Mouse (Mus musculus) CH12.LX (cell line): ENCODE measurements around the gene Ube4b. TPM values are rescaled to one million over a fixed set of nuclear protein-coding genes. Genes with fewer than 3 reads are reported as not detected.
A peak's percentile ranks its signal among the peaks of the same experiment; 100 is the strongest.

Source experiments
- DNase-seq: peaks from one replicate; pipeline ENCODE4 v3.0.0-alpha.2; 2013; ENCODE audit errors: extremely low read depth
- H3K27ac ChIP-seq: 2 replicates; pipeline ENCODE4 v1.5.1; 2012; ENCODE audit warnings: low read depth, mild to moderate bottlenecking, control low read depth, moderate library complexity; ENCODE audit not compliant: insufficient read depth
- H3K27me3 ChIP-seq: replicated peaks from 2 replicates; pipeline ENCODE3; 2012; ENCODE audit warnings: inconsistent platforms
- H3K36me3 ChIP-seq, 2 experiments: replicated peaks in 1 of 2; 2 replicates each; pipeline versions ENCODE3 to v1.6.1; 2012; ENCODE audit warnings: inconsistent platforms in 1 of 2, low read length in 1 of 2, mild to moderate bottlenecking in 1 of 2, mixed read lengths in 1 of 2, moderate library complexity in 1 of 2; ENCODE audit not compliant: control insufficient read depth in 1 of 2, insufficient read depth in 1 of 2
- H3K4me1 ChIP-seq, 2 experiments: 2 replicates each; pipeline ENCODE4 v1.6.1; 2012; ENCODE audit warnings: inconsistent platforms in 1 of 2, moderate library complexity in 1 of 2; ENCODE audit not compliant: insufficient read depth in 2 of 2, control insufficient read depth in 1 of 2
- H3K4me2 ChIP-seq: 2 replicates; pipeline ENCODE4 v1.6.1; 2012; ENCODE audit warnings: low read depth, mild to moderate bottlenecking, control low read depth; ENCODE audit not compliant: poor library complexity, insufficient read depth, severe bottlenecking
- H3K4me3 ChIP-seq, 3 experiments: fragments of 150-350 bp in 1 of 3; sonication (generic) in 1 of 3; replicated peaks in 1 of 3; 2 replicates each; pipeline versions ENCODE3 to v1.5.1; 2011 to 2012; ENCODE audit warnings: low read depth in 2 of 3, low read length in 2 of 3, mild to moderate bottlenecking in 2 of 3, moderate library complexity in 2 of 3, control low read depth in 1 of 3, improper control_type of control experiment in 1 of 3, inconsistent platforms in 1 of 3, mixed read lengths in 1 of 3; ENCODE audit not compliant: poor library complexity in 1 of 3
- H3K79me2 ChIP-seq: replicated peaks from 2 replicates; pipeline ENCODE4 v1.6.1; 2012; ENCODE audit warnings: mild to moderate bottlenecking, moderate library complexity; ENCODE audit not compliant: control insufficient read depth, poor library complexity, insufficient read depth, severe bottlenecking; ENCODE audit errors: extremely low read depth
- H3K9ac ChIP-seq: 2 replicates; pipeline ENCODE4 v1.6.1; 2012; ENCODE audit warnings: low read depth, mild to moderate bottlenecking, control low read depth, moderate library complexity; ENCODE audit not compliant: insufficient read depth
- H3K9me3 ChIP-seq: replicated peaks from 2 replicates; pipeline ENCODE3; 2012; ENCODE audit warnings: low read length, inconsistent platforms, mixed read lengths
- CHD1 ChIP-seq: IDR thresholded peaks from 2 replicates; pipeline ENCODE4 v1.6.1; 2012; ENCODE audit warnings: low read depth, low read length, improper control_type of control experiment, inconsistent platforms
- CTCF ChIP-seq, 2 experiments: IDR thresholded peaks in 1 of 2; conservative IDR thresholded peaks in 1 of 2; 2 replicates each; pipeline ENCODE4 v1.5.1; 2011 to 2012; ENCODE audit warnings: low read depth in 2 of 2, low read length in 2 of 2, improper control_type of control experiment in 1 of 2, inconsistent platforms in 1 of 2, mild to moderate bottlenecking in 1 of 2, moderate library complexity in 1 of 2
- ELF1 ChIP-seq: IDR thresholded peaks from 2 replicates; pipeline ENCODE4 v1.6.1; 2014; ENCODE audit warnings: low read depth, mild to moderate bottlenecking, inconsistent platforms, low read length, improper control_type of control experiment
- EP300 ChIP-seq: IDR thresholded peaks from 2 replicates; pipeline ENCODE4 v1.6.1; 2011; ENCODE audit warnings: low read length, improper control_type of control experiment
- ETS1 ChIP-seq: conservative IDR thresholded peaks from 2 replicates; pipeline ENCODE4 v1.6.1; 2012; ENCODE audit warnings: low read depth, mild to moderate bottlenecking, inconsistent platforms, low read length, improper control_type of control experiment, moderate library complexity
- GABPA ChIP-seq: IDR thresholded peaks from 2 replicates; pipeline ENCODE4 v1.6.1; 2012; ENCODE audit warnings: low read depth, low read length, improper control_type of control experiment, inconsistent platforms; ENCODE audit not compliant: insufficient replicate concordance
- HCFC1 ChIP-seq: IDR thresholded peaks from 2 replicates; pipeline ENCODE4 v1.6.1; 2012; ENCODE audit warnings: low read depth, mild to moderate bottlenecking, inconsistent platforms, low read length, improper control_type of control experiment
- IRF4 ChIP-seq: IDR thresholded peaks from 2 replicates; pipeline ENCODE4 v1.6.1; 2014; ENCODE audit warnings: low read depth, mild to moderate bottlenecking, inconsistent platforms, low read length, improper control_type of control experiment
- JUND ChIP-seq: conservative IDR thresholded peaks from 2 replicates; pipeline ENCODE4 v1.6.1; 2011; ENCODE audit warnings: low read depth, low read length, improper control_type of control experiment
- KAT2A ChIP-seq: IDR thresholded peaks from 2 replicates; pipeline ENCODE4 v1.6.1; 2012; ENCODE audit warnings: low read length, improper control_type of control experiment, inconsistent platforms; ENCODE audit not compliant: insufficient replicate concordance
- MAFK ChIP-seq: IDR thresholded peaks from 2 replicates; pipeline ENCODE4 v1.6.1; 2011; ENCODE audit warnings: low read length, improper control_type of control experiment; ENCODE audit not compliant: insufficient replicate concordance
- MAX ChIP-seq: IDR thresholded peaks from 2 replicates; pipeline ENCODE4 v1.6.1; 2011; ENCODE audit warnings: low read length, improper control_type of control experiment
- MEF2A ChIP-seq: IDR thresholded peaks from 2 replicates; pipeline ENCODE4 v1.6.1; 2014; ENCODE audit warnings: low read depth, mild to moderate bottlenecking, inconsistent platforms, low read length, improper control_type of control experiment, borderline replicate concordance
- MXI1 ChIP-seq: IDR thresholded peaks from 2 replicates; pipeline ENCODE4 v1.6.1; 2011; ENCODE audit warnings: mild to moderate bottlenecking, low read depth, low read length, improper control_type of control experiment
- MYC ChIP-seq: IDR thresholded peaks from 2 replicates; pipeline ENCODE4 v1.6.1; 2011; ENCODE audit warnings: low read depth, mild to moderate bottlenecking, improper control_type of control experiment, low read length
- NRF1 ChIP-seq: IDR thresholded peaks from 2 replicates; pipeline ENCODE4 v1.6.1; 2014; ENCODE audit warnings: low read depth, mild to moderate bottlenecking, inconsistent platforms, low read length, improper control_type of control experiment, moderate library complexity
- PAX5 ChIP-seq: IDR thresholded peaks from 2 replicates; pipeline ENCODE4 v1.6.1; 2012; ENCODE audit warnings: low read length, inconsistent platforms, mixed read lengths
- POLR2AphosphoS2 ChIP-seq: IDR thresholded peaks from 2 replicates; pipeline ENCODE4 v1.6.1; 2011; ENCODE audit warnings: low read depth, low read length, improper control_type of control experiment
- RCOR1 ChIP-seq: conservative IDR thresholded peaks from 2 replicates; pipeline ENCODE4 v1.6.1; 2012; ENCODE audit warnings: low read depth, mild to moderate bottlenecking, inconsistent platforms, low read length, improper control_type of control experiment
- SIN3A ChIP-seq: IDR thresholded peaks from 2 replicates; pipeline ENCODE4 v1.6.1; 2012; ENCODE audit warnings: low read length, improper control_type of control experiment, inconsistent platforms
- SMC3 ChIP-seq: IDR thresholded peaks from 2 replicates; pipeline ENCODE4 v1.6.1; 2011; ENCODE audit warnings: low read depth, low read length, improper control_type of control experiment
- TCF12 ChIP-seq: IDR thresholded peaks from 2 replicates; pipeline ENCODE4 v1.6.1; 2014; ENCODE audit warnings: low read depth, mild to moderate bottlenecking, inconsistent platforms, low read length, improper control_type of control experiment
- USF2 ChIP-seq: conservative IDR thresholded peaks from 2 replicates; pipeline ENCODE4 v1.6.1; 2011; ENCODE audit warnings: low read depth, low read length, improper control_type of control experiment
- ZC3H11A ChIP-seq: IDR thresholded peaks from 2 replicates; pipeline ENCODE4 v1.6.1; 2012; ENCODE audit warnings: low read depth, mild to moderate bottlenecking, inconsistent platforms, low read length, improper control_type of control experiment
- ZKSCAN1 ChIP-seq: IDR thresholded peaks from 2 replicates; pipeline ENCODE4 v1.6.1; 2012; ENCODE audit warnings: low read depth, inconsistent platforms, low read length, improper control_type of control experiment, borderline replicate concordance
- ZMIZ1 ChIP-seq: IDR thresholded peaks from 2 replicates; pipeline ENCODE4 v1.6.1; 2012; ENCODE audit warnings: low read depth, mild to moderate bottlenecking, inconsistent platforms, low read length, improper control_type of control experiment
- ZNF384 ChIP-seq: IDR thresholded peaks from 2 replicates; pipeline ENCODE4 v1.6.1; 2012; ENCODE audit warnings: low read depth, low read length, improper control_type of control experiment, inconsistent platforms
- dilution Hi-C: fragments of 300-500 bp; cut with MboI; formaldehyde crosslinking; loops from 2 replicates; pipeline ENCODE4 v1.14.3; 2020; ENCODE audit warnings: low sequenced_read_pairs; ENCODE audit not compliant: extremely low pct_unique_long_range_greater_than_20kb, extremely low pct_ligation_motif_present
- in situ Hi-C: fragments of 300-500 bp; cut with MboI; formaldehyde crosslinking; loops from 3 replicates; pipeline ENCODE4 v1.14.3; 2019; ENCODE audit warnings: low sequenced_read_pairs, low pct_ligation_motif_present, low pct_unique_long_range_greater_than_20kb, mixed read lengths
- polyA plus RNA-seq: library from polyadenylated mRNA; unstranded; fragments of >175 nt; gene quantifications from 2 replicates; pipeline ENCODE4 v1.2.1, GENCODE M21; 2012; ENCODE audit warnings: low read depth; ENCODE audit not compliant: insufficient read length
- total RNA-seq, 2 experiments: library from RNA; depleted of rRNA; stranded (reverse); fragments of 300-350 nt in 1 of 2; fragments of >200 nt in 1 of 2; gene quantifications; 2 replicates each; pipeline ENCODE4 v1.2.3; 2012 to 2014

Gene Ube4b
- total and polyA plus RNA-seq, 3 experiments = 13.1 to 60.0 (median 41.6) TPM

DNA sequence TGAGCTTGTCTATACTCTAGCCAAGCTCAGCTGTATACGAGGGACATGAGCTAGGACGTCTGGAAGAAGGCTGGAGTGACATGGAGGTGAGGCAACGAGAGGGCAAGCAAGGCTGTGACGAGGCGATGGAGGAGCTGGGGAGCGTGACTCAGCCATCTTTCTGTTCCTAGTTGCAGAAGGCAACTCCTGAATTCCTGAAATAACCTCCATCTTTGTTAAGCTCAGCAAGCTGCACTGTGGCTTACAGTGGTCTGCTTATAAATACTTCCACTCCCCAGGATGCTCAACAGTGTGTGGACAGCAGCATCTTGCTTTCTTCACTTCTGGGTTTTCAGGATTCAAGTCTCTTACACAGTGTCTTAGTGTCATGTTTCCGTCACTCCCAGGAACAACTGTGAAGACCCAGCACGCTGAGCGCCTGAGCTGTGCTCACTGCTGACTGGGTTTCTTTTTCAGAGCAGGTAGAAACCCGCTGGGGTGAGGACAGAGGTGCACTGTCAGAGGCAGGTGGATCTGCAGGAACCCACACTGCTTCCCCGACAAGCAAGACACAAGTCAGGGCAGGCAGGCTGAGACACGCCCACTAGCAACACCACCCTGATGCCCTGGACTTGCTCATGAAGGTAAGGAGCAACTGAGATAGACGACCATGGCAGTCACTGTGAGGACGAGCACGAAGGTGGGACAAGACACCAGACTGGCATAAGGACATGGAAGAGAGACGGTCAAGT is 20.7 kb downstream of the Ube4b start:
- Histone ChIP-seq H3K9ac (no peak overlapping the region), H3K27ac (peak overlapping the region; percentile 55), H3K36me3 (peaks cover 0 to 49% of the 10 kb centered on the region in 2 experiments), H3K27me3 (no peaks in the 10 kb centered on the region), H3K79me2 (peaks cover 31% of the 10 kb centered on the region), H3K4me3 (no peak overlapping the region), H3K4me1 (peaks cover 37 to 74% of the 10 kb centered on the region in 2 experiments), H3K9me3 (no peaks in the 10 kb centered on the region), H3K4me2 (peak overlapping the region; percentile 29)
- DNase-seq = no peak
- in situ Hi-C loops = no loop called here
- TF ChIP-seq POLR2AphosphoS2 = no peak
- TF ChIP-seq SMC3 = no peak
- no peak for TF ChIP-seq SIN3A
- no peak for TF ChIP-seq USF2
- no peak; the same call in 1 of the 2 replicates for TF ChIP-seq MXI1
- TF ChIP-seq KAT2A = no peak
- no peak for TF ChIP-seq HCFC1
- TF ChIP-seq ETS1 = no peak
- TF ChIP-seq ZMIZ1 = no peak
- no peak for TF ChIP-seq ZC3H11A
- no peak for TF ChIP-seq MYC
- no peak for TF ChIP-seq JUND
- no peak for TF ChIP-seq MAFK
- no peak for TF ChIP-seq ZNF384
- no peak for TF ChIP-seq NRF1
- TF ChIP-seq MEF2A = no peak
- TF ChIP-seq GABPA = no peak
- no peak for TF ChIP-seq ZKSCAN1
- dilution Hi-C loops = no loop called here

DNA sequence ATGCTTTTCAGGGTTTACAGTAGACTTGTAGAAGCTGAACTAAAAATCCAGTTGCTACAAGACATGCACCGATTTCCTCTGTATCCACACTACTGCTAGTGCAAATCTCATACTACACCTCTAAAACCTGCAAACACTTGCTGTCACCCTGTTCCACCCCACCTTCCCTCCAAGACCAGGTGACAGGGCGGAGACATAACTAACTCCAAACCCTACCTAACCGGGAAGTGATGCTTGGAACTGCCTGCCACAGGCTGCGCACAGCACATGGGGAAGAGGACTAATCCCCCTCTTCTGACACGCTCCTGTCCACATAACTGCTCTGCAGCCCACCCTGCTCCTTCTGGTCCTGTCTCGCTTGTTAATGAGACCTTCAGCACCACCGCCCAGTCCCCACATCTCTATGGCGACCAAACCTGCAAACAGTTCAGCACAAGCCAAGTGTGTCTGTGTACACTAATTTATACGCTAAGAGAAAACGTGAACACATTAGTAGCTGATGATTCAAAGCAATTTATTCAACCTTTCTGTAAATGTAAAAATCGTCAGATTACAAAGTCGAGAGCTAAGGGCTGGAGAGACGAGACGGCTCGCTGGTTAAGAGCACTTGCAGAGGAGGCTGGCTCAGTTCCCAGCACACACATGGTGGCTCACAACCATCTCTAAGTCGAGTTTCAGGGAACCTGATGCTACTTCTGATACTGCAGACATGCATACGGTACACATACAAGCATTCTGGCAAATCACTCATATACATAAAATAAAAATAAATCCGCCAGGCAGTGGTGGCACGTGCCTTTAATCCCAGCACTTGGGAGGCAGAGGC is 21.7 kb downstream of the Ube4b start:
- Histone ChIP-seq H3K4me2 (no peak overlapping the region), H3K9ac (no peak overlapping the region), H3K27ac (no peak overlapping the region), H3K36me3 (peaks cover 0 to 43% of the 10 kb centered on the region in 2 experiments), H3K4me1 (peaks cover 42 to 81% of the 10 kb centered on the region in 2 experiments), H3K4me3 (no peak overlapping the region), H3K27me3 (no peaks in the 10 kb centered on the region), H3K9me3 (no peaks in the 10 kb centered on the region), H3K79me2 (peaks cover 39% of the 10 kb centered on the region)
- in situ Hi-C loops = no loop called here
- no peak for DNase-seq
- dilution Hi-C loops = no loop called here
- no peak for TF ChIP-seq MYC
- TF ChIP-seq RCOR1 = no peak
- TF ChIP-seq EP300 = no peak
- no peak for TF ChIP-seq GABPA
- no peak for TF ChIP-seq MAX
- TF ChIP-seq ELF1 = no peak
- TF ChIP-seq IRF4 = no peak
- no peak for TF ChIP-seq PAX5
- no peak for TF ChIP-seq ZMIZ1
- no peak for TF ChIP-seq SMC3
- TF ChIP-seq CTCF (conservative IDR thresholded peaks at IDR 0.05 in 1 of 2, IDR thresholded peaks at IDR 0.05 in 1 of 2; ENCODE audit: low read depth in 2 of 2, low read length in 2 of 2) = no peak
- no peak for TF ChIP-seq ZNF384
- no peak for TF ChIP-seq TCF12
- TF ChIP-seq CHD1 = no peak
- no peak for TF ChIP-seq USF2
- TF ChIP-seq NRF1 = no peak
- no peak for TF ChIP-seq POLR2AphosphoS2
